Mouse (Mus musculus): ENCODE measurements around the gene 4833439L19Rik.
A peak's percentile ranks its signal among the peaks of the same experiment; 100 is the strongest.

4833439L19Rik gene

DNA sequence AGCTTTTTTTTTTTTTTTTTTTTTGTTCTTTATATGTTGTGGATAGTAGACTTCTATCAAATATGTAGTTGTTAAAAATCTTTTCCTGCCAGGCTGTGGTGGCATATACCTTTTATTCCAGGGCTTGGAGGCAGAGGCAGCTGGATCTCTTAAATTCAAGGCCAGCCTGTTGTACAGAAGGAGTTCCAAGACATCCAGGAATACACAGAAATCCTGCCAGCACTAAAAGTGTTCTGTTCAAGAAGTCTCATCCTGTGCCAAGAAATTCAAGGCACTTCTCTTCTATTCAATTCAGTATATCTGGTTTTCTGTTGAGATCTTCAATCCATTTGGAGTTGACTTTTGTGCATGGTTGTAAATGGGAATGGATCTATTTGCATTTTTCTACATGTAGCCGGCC is 59.3 kb downstream of the 4833439L19Rik start:
- no peak for DNase-seq

DNA sequence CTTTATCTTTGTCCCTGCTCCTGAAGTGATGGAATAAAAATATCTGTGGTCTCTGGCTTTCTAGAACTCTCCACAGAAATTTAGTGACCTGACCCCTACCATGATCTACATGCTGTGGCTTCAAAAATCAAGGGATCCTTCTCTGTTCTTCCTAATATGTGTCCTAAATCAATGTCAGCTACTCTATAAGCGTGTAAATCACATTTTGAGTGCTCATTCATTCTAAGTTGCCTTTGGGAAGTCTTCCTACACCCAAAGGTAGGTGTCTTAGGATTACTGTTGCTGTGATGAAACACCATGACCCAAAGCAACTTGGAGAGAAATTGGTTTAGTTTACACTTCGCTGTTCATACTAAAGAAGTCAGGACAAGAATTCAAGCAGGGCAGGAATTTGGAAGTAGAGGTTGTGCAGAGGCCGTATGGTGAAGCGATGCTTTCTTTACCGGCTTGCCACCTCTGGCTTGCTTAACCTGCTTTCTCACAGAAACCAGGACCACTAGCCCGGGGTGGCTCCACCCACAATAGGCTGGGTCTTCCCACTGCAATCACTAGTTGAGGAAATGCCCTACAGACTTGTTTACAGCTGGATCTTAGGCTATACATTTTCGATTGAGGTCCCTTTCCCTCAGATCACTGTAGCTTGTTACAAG is 60.5 kb downstream of the 4833439L19Rik start:
- peak; percentile 10 for DNase-seq

DNA sequence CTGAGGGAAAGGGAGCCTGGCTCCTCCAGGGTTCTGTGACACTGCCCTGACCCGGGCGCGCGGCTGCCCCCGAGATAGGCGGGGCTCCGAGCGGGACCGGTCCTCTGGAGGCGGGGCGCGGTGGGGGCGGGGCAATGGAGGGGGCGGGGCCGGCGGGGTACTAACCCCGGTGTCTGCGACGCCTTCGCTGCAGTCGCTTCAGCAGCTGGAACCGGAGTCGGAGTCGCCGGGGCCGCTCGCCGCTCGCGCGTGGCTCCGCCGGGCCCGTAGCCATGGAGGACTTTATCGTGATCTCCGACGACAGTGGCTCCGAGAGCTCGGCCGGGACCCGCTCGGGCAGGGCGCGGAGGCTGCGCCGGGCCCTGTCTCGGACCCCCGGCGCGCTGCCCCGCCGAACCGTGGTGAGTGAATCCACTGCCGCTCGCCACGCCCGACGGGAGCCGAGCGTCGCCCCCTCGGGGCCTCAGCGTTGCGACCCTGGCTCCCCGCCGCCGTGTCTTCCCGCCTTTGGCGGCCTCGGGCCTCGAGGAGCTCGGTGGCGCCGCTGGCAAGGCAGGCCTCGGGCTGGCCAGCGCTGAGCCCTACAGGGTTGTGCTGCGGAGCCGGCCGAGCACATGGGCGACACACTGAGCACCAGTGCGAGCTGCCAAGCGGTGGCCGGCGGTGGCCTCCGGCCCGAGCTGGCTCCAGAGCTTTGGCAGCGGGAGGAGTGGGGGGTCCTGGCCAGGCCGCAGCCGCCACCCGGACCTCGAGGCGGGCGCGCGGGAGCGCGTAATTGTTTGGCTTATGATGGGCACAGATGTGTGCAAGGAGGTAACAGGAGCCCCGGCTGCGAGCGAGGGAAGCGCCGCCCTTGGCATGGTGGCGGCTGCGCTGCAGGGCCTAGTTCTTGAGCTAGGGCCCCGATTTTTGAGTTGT is 61.4 kb downstream of the 4833439L19Rik start, which contains the start of gene Simc1:
Gene Simc1 (plus strand): TSS at position 176 of the 918 bp plus-strand sequence.
- DNase-seq = peak; percentile 57

DNA sequence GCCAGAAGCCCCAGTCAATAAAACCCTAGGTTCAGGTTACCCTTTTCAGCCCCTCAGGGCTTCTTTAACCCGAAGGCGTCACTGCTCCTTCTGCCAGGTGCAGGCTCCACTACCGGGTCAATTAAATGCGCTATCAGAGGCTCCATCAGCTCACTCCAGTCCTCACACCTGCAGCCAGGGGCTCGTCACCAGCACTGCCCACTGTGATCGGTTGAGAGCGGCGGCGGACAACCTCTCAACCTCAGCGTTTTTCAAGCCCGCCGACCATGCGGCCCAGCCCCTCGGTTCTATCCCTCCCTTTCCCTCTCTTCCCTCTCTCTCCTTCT is 62.0 kb downstream of the 4833439L19Rik start:
- no peak for DNase-seq

DNA sequence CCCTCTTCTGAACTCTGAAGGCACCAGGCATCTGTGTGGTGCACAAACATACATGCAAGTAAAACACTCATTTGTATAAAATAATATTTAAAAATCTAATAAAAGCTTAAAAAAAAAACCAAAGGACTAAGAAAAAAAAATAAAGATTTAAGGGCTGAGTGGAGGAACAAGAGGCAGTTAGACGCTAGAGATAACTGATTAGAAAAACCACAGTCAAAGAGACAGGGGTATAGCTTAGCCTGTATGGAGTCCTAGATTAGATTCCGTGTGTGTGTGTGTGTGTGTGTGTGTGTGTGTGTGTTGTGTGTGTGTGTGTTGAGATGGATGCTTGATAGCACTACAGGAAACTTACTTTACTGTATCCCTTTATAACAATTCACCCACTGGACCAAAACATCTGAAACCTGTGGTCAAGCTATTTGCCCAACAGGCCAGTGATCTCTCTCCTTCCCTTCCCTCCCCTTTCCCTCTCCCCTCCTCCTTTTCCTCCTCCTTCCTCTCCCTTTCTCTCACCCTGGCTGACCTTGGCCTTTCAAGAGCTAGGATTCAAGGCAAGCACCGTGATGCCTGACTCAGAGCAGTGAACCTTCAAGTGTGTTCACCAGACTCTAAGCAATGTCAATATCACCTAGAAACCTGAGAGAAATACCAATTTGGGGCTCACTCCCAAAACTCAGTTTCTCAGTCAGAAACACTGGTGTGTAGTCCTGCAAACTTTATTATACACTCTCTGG is 63.1 kb downstream of the 4833439L19Rik start:
- no peak for DNase-seq

DNA sequence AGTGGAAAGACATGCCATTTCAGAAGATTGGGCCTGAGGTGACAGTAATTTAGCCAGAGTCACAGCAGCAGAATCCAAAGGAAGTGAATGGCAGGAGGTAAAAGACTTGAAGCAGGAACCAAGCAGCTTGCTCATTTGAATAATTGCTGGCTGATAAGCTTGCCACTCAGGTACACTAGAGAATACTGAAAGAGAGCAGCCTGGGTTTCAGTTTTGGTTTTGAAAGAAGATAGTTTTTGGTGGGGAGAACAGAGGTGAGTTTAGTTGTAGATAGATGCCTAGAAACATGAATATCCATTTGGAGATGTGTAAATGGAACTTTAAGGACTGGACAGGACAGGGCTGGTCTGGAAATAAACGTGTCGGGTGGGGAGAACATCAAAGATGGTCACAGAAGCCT is 63.9 kb downstream of the 4833439L19Rik start:
- no peak for DNase-seq

All from cerebellum, adult 11 months (tissue).